Mouse (Mus musculus): ENCODE data around the gene Il7r.

DNA sequence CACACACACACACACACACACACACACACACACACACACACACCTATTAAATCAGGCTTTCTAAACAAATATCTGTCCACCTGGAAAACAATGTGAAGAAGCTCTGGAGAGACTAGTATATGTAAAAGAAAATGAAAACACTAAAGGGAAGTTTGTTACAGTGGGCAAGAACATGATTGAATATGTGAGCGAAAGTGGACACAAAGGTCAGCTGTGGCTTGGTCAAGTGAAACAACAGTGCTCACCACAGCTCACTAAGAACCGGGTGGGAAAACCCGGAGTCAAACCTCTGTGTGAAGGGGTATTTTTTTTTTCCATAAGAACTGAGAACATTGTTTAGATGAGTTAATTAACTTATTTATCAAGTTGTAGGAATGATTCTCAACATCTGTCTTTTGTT lies 6.9 kb downstream of the Il7r start:
- TF ChIP-seq TAL1 (IDR thresholded peaks at IDR 0.05; ENCODE audit: low read length) (no peak), GATA1 (IDR thresholded peaks at IDR 0.05; ENCODE audit: low read length) (no peak)
